Mouse (Mus musculus) E14TG2a.4 (cell line): Measurements from ENCODE around the gene Gm3594.
"Not testable (repeated sequence)": the region's sequence is repeated elsewhere in the genome, so short reads cannot be mapped to it uniquely, and the experiment has no call there.

Experiments used
- CTCF ChIP-seq: conservative IDR thresholded peaks from 2 replicates; pipeline ENCODE4 v1.5.1; 2014; ENCODE audit warnings: low read length
- NANOG ChIP-seq: IDR thresholded peaks from 2 replicates; pipeline ENCODE4 v1.6.1; 2014; ENCODE audit warnings: borderline replicate concordance, low read length, mixed read lengths

- not testable (repeated sequence) for TF ChIP-seq CTCF, NANOG
Measured at GRCm38 (mm10) chr14:6426766-6427165, 17.6 kb downstream of the Gm3594 start.
